8 mouse cellular contexts compared by ENCODE assay signal in the genomic region with DNA sequence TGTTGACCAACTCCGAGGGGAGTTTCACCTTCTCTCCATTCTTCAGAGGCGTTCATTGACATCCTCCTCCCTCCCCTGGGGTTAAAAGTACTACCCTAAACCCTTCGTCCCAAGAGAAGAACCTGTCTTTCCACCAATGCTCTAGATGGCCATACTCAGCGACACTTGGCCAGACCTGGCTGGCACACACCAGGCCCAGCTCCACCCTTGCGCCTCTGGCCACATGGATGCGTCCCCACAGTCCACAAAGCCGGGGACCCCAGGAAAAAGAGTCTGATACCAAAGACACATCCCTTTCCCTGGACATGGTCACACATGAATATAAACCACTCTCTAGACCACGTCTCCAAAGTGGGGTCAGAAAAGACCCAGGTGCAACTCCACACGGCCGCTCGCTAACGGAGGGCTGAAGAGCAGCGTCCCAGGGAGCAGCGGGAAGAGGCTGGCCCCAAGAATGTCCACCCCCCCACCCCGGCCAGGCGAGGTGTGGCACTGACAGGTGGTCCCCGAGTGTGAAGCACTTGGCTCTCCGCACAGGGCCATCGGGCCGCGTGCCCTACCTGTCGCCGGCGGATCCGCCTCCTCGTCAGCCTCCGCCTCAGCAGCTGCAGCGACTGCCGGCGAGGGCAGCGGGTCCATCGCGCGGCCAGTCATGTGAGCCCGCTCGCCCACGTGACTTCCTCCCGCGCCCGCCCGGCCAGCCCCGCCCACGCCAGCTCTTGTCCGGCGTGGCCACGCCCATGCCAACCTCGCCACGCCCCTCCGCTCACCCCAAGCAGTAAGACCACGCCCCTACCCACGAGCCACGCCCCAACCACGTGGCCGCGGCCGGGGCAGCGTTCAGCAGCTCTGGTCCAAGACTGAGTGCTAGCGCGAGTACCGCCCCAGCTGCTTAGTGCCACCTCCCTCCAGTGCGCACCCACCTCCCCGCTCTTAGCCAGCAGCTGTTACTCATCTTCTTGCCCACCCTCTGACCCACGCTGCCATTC. TPM values are rescaled to one million over a fixed set of nuclear protein-coding genes. Genes with fewer than 3 reads are reported as not detected.
A peak's percentile ranks its signal among the peaks of the same experiment; 100 is the strongest.
DNase-seq lines count a peak whose midpoint lies in the region; ATAC-seq lines count a peak whose summit lies in the region.

Gene Snx8, minus strand, starts transcription at position 675 of the 989 bp plus-strand sequence.

- peak; percentile 99 for DNase-seq in adipocyte (ENCODE audit: low spot score)
- peak; percentile 100 for DNase-seq in embryo, embryonic 10 days (ENCODE audit: low spot score)
- DNase-seq in gastrocnemius, postnatal 10 days, result peak; percentile 99
- DNase-seq in induced T-regulatory cell, adult 2 months (ENCODE audit: low read depth), result peak; percentile 88
- DNase-seq in left cerebral cortex, adult 9 months (ENCODE audit: low spot score in 2 of 2), result peak; percentile 69 to 90
- peak; percentile 89 for DNase-seq in right cerebral cortex, postnatal 14 days
- DNase-seq in urinary bladder, postnatal 36 days (ENCODE audit: low spot score in 2 of 2), result peak; percentile 95 to 98

- peak; percentile 93 for ATAC-seq in megakaryocyte progenitor cell, adult 5-6 weeks (replicated peaks; ENCODE audit: poor library complexity)

RNA-seq across cellular contexts. Expression of gene Snx8, which starts in this region (rescaled TPM):
- 10 to 100 TPM; 11.6 to 16.1 TPM for total RNA-seq in gastrocnemius, postnatal 10 days (2021)
- total RNA-seq in megakaryocyte progenitor cell, adult 5-6 weeks (2015), result 5.5 and 8.5 TPM in 2 replicates
- 7.0 and 7.2 TPM in 2 replicates for total RNA-seq in megakaryocyte progenitor cell, adult 5-6 weeks (2017)

Comparison
In these comparisons a context has a peak if more than half of its experiments do, and no peak if none do; other contexts are left out.
1. Peak in every context shown above with its lines: DNase-seq and ATAC-seq.